Mouse (Mus musculus) gastrocnemius, postnatal 14 days (tissue): ENCODE measurements around the gene Akap13. TPM values are rescaled to one million over a fixed set of nuclear protein-coding genes. Genes with fewer than 3 reads are reported as not detected.

Experiments used
- DNase-seq: peaks from one replicate; pipeline ENCODE4 v3.0.0; 2021; ENCODE audit warnings: mixed read lengths
- intact Hi-C: fragments of 180-260 bp; cut with DNase I; formaldehyde crosslinking; loops from one replicate; pipeline ENCODE4 v1.15.1; 2025; ENCODE audit warnings: low total_unique reads
- total RNA-seq, 2 experiments: library from RNA; stranded (reverse); gene quantifications; 2 replicates each; pipeline ENCODE4 v1.2.3; 2021

Akap13 gene
- total RNA-seq, 2 experiments from 2014 or later: 65.0 to 73.0 TPM

GRCm38 (mm10) chr7:75506628-75507027 is 51.3 kb downstream of the Akap13 start:
- intact Hi-C loops: no loop called here

GRCm38 (mm10) chr7:75509085-75509873 is 53.9 kb downstream of the Akap13 start:
- intact Hi-C loops: no loop called here
- no peak for DNase-seq

More at GRCm38 (mm10) chr7:75506628-75507027, 51.3 kb downstream of the Akap13 start:
- DNase-seq: no peak

DNA sequence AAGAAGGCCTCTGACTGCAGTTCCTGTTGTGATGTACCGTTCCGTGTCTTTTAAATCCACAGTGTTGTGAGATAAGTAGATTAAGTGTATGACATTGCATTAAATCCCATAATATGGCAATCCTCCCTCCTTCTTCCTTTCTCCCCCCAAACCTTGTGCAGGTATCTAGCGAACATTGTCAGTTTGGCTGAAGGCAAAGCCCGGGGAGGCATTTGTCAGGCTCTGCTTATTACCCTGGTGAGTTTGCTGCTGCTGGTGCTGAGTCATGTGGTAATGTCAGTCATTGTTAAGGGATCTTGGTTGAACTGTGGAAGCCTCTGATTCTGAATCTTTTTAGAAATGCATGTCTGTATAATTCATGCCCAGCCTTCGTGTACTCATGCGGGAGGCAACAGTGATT is 60.1 kb downstream of the Akap13 start:
- intact Hi-C loops: no loop called here
- DNase-seq: no peak

DNA sequence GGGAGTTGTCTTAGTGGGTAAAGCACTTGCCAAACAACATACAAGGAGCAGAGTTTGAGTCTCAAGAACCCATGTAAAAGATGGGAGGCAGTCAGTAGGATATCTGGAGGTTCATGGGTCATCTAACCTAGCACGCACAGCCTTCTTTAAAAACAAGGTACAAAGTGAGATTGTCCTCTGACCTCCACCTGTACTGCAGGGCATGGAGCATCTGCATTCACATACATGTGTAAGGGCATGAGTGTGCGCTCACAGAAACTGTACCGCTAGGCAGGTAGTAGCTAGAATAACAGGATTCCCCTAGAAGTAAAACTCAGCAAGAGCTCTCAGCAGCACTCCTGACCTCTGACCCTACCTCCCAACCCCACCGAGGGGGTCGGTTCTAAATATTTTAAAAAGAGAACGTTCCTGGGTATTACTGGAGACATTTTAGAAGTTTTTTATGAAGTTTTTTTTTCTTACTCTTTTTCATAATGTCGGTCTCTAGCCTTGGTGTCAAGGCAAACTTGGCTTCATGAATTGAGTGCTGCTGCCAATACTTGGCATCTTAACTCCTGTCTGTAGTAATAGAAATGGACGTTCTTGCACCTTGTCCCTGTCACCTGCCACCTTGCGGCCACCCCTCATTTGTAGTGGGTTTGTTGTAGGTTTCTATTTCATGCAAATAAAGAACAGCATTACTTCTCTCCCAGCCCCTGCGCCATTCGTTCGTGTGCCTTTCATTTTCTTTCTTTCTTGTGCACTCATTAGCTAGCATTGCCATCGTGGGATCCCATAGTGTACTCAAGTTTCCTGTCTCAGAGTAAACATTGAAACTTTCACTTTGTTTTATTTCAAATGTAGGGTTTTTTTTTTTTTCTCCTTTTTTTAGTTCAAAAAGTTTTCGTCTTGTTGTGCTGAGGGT is 61.6 kb downstream of the Akap13 start:
- no peak for DNase-seq
- intact Hi-C loops: no loop called here

GRCm38 (mm10) chr7:75520531-75520930 is 65.2 kb downstream of the Akap13 start:
- intact Hi-C loops: no loop called here

DNA sequence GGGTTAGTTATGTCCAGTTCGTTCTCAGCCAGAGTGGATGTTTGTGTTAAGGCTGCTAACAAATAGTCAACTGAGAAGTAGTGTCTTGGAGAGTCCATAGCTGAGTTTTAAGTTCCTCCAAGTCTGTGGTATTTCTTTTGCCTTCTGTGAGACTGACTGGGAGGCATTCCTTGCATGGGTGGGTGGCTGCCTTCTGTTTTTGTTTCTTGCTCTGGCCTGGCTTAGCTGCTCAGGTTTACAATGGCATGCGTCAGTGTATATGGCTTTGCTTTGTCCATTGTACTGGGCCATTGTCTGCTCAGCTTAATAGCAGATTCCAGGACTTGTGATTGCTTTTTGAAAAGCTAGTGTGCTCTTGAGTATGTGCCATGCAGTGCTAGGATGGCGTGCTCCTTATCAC is 65.9 kb downstream of the Akap13 start:
- DNase-seq: no peak
- intact Hi-C loops: no loop called here

More at GRCm38 (mm10) chr7:75520531-75520930, 65.2 kb downstream of the Akap13 start:
- no peak for DNase-seq

DNA sequence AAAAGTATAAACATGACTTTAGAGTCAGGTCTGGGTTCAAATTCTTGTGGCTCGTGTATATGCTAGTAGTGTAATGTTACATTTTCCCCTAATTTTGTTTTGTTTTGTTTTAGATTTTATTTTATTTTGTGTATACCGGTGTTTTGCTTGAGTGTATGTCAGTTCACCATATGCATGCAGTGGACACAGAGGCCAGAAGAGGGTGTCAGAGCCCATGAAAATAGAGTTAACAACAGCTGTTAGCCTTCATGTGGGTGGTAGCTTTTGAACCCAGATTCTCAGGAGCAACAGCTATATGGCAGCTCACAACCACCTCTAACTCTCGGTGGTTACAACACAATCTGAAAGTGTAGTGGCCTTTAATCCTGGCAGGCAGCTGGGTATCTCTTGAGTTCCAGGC is 66.9 kb downstream of the Akap13 start:
- intact Hi-C loops: no loop called here
- no peak for DNase-seq

GRCm38 (mm10) chr7:75524789-75525569 is 69.6 kb downstream of the Akap13 start:
- intact Hi-C loops: no loop called here
- DNase-seq: no peak

GRCm38 (mm10) chr7:75525716-75526401 is 70.5 kb downstream of the Akap13 start:
- no peak for DNase-seq
- intact Hi-C loops: no loop called here

GRCm38 (mm10) chr7:75528751-75529150 is 73.4 kb downstream of the Akap13 start:
- DNase-seq: no peak
- intact Hi-C loops: no loop called here

- intact Hi-C loops: no loop called here
Measured at GRCm38 (mm10) chr7:75529857-75530437, 74.6 kb downstream of the Akap13 start.

GRCm38 (mm10) chr7:75530642-75531041 is 75.3 kb downstream of the Akap13 start:
- no peak for DNase-seq
- intact Hi-C loops: no loop called here

More at GRCm38 (mm10) chr7:75529857-75530437, 74.6 kb downstream of the Akap13 start:
- no peak for DNase-seq

DNA sequence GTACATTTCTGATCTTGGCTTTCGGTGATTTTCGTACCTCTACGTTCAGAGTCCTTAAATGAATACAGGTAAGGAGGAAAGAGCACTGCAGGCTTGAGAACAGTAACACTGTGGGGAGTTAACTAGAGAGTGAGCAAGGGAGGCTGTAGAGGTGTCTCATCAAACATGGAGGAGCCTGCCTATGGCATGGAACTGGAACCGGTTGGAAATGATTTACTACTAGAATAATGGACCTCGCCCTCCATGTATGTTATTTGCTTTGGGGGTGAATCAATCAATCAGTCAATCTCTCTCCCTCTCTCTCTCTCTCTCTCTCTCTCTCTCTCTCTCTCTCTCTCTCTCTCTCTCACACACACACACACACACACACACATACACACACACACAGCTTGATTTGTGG is 77.7 kb downstream of the Akap13 start:
- intact Hi-C loops: no loop called here
- no peak for DNase-seq

- intact Hi-C loops: no loop called here
- DNase-seq: no peak
Measured at GRCm38 (mm10) chr7:75536298-75536697, 81.0 kb downstream of the Akap13 start.

DNA sequence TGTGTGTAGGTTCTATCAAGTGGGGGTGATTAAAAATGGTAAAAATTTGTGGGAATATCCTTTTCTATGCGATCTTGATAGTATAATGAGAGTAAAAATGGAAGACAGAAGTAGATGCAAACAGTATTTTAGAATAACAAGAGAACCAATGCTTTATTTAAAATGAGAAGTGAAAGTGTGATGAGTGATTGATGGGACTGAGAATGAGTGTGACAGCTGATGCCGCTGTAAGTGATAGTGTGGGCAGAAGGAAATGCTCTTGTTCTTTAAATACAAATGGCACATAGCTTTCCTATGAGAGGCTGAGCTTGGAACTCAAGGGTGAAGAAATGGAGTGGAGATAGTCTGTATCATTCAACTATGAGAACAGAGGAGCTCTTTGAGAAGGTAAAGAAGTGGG is 82.2 kb downstream of the Akap13 start:
- intact Hi-C loops: no loop called here

GRCm38 (mm10) chr7:75538513-75538912 is 83.2 kb downstream of the Akap13 start:
- intact Hi-C loops: no loop called here
- DNase-seq: no peak

More for the DNA sequence above, 82.2 kb downstream of the Akap13 start:
- no peak for DNase-seq

GRCm38 (mm10) chr7:75539168-75539567 is 83.8 kb downstream of the Akap13 start:
- intact Hi-C loops: no loop called here
- no peak for DNase-seq

GRCm38 (mm10) chr7:75549856-75550255 is 94.5 kb downstream of the Akap13 start:
- DNase-seq: no peak

More at GRCm38 (mm10) chr7:75549856-75550255, 94.5 kb downstream of the Akap13 start:
- intact Hi-C loops: loop anchor here (10.0 kb wide), 1 partner anchor 95 kb away; the partner anchor contains the start of gene Akap13
